Mouse (Mus musculus) 3134 (cell line): ENCODE data around the gene Syt2.

Source experiments
- DNase-seq: peaks from one replicate; pipeline ENCODE4 v3.0.0-alpha.2; 2011; ENCODE audit warnings: low spot score; ENCODE audit not compliant: insufficient read length; ENCODE audit errors: extremely low read depth

The Syt2 gene

GRCm38 (mm10) chr1:134647591-134647990 is 1.1 kb downstream of the Syt2 start:
- no peak for DNase-seq

DNA sequence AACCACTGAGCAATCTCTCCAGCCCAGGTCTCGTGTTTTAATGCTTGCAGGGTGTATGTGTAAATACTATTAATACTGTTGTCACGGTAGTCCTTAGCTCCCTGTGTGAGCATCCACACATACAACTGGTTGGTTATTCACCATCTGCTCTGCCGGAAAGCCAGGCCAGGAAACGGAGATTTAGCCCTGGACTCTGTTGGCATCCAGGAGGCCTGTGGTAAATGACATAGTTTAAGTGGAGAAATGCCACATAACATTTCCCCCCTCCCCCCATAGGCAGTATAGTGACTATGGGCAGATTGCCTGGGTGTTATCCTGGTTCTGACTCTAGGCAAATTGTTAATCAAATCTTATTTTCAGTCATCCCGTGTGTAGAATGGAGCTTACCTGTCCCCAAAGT is 4.3 kb downstream of the Syt2 start:
- DNase-seq = peak; percentile 59

GRCm38 (mm10) chr1:134651268-134651850 is 4.9 kb downstream of the Syt2 start:
- DNase-seq = peak; percentile 82

- DNase-seq = no peak
Measured at GRCm38 (mm10) chr1:134651851-134652398, 5.4 kb downstream of the Syt2 start.

- no peak for DNase-seq
Measured at GRCm38 (mm10) chr1:134653603-134654257, 7.3 kb downstream of the Syt2 start.

DNA sequence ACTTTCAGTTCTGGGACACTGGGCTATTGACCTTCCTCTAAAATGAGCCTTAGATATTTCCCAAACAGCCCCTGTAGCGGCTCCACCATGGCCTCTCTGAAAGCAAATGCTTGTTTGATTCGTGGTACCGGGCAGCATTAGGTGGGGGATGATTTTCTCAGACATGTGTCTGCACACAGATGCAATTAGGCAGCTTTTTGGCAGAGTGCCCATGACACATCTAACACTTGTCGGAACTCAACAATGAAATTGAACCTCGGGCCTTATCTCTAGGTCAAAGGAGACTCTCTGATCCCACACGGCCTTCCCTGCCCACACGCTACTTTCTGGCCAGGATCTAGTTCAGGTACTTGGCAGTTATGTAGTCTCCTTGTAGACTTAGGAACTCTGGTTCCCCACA is 12.4 kb downstream of the Syt2 start:
- no peak for DNase-seq

DNA sequence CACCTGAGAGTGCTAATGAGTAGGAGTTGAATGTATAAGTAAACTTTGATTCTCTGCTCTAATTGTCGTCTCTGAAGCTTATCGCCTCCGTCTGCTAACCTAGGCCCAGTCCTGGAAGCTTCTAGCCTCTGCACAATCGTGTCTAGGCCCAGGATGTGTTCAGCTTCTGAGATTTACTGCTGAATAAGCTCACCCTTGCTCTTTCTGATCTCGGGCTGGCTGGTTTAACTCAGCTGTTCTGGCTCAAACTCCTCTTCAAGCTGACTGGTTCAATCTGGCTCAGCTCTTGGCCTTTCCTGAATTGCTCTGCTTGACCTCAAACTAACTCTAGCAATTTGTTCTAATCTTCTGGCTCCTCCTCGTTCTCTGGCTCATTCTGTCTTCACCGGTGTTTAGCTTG is 13.7 kb downstream of the Syt2 start:
- no peak for DNase-seq

- no peak for DNase-seq
Measured at GRCm38 (mm10) chr1:134671234-134672070, 25.0 kb downstream of the Syt2 start.

DNA sequence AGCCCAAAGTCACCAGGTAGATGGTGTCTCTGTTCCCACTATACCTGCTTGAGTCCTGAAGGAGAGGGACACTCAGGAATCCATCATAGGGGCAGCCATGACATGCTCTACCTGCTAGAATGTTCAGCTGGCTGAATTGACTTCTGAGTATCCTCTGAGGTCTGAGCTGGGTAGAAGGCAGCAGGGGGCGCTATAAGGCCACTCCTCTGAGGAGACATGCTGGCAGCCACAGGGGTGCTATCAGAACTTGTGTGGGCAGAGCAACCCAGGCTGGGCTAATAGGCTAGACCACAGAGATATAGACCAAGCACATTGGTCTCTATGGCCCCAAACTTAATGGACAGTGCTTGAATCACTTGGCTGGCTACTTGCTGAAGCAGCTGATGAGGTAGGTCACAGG is 27.8 kb downstream of the Syt2 start:
- no peak for DNase-seq

DNA sequence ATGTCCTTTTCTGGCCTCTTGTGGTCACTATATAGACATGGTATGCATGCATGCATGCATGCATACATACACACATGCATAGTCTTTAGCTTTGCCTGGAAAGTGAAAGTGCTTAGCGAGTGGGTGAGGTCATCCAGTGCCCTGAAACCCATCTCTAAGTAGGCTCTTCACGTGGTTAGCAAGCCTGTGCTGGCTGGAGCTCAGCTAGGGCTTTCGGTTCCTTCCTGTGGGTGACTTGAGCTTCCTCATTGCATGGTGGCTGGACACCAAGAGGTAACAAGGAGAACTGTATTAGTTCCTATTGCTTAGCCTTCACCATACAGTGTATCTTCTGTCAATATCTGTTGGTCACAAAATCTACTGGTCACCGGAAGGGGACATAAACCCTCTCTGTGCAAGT is 33.0 kb downstream of the Syt2 start:
- no peak for DNase-seq

GRCm38 (mm10) chr1:134680617-134681016 is 34.1 kb downstream of the Syt2 start:
- no peak for DNase-seq

GRCm38 (mm10) chr1:134682460-134682859 is 36.0 kb downstream of the Syt2 start:
- DNase-seq = no peak

DNA sequence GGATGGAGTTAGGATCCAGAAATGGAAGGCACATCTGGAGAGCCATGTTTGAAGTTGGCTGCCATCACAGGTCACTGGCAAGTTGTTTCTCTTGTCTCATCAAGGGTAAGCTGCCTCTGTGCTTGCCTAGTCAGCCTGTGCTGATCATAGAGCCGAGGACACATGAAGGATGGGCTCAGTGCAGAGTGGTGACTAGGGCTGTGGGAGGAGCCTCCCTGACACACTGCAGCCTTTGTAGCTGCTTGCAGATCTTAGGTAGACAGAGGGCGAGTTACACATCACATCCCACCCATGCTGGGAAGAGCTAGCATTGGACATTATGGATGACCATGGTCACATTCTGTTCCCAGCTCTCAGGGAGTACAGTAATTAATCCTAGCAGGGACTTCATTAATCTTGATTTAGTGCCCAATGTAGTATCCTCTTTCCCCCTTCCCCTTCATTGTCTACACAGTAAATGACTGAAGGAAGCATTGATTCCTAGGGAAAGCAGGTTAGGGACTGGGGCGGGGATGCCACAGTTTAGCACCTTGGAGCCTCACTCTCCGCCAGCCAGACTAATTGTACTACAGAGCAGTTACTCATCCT is 40.5 kb downstream of the Syt2 start:
- no peak for DNase-seq

DNA sequence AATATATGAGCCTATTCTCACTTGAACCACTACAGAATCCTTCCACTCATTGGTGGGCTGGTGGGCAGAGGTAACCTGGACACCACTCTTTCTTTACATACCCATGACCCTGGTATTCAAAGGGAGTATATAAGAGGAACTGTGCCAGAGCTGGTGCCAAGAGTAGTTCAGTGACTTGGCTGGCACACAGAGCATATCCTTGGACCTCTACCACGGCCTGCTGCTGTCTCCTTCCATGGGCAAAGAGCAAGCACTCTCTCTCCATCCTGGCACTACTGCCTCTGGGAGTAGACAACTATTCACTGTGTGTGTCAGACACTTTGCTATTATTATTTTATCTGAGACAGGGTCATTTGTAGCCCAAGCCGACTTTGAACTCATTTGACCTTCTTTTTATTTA is 49.8 kb downstream of the Syt2 start:
- no peak for DNase-seq

GRCm38 (mm10) chr1:134697073-134697472 is 50.6 kb downstream of the Syt2 start:
- DNase-seq = no peak

DNA sequence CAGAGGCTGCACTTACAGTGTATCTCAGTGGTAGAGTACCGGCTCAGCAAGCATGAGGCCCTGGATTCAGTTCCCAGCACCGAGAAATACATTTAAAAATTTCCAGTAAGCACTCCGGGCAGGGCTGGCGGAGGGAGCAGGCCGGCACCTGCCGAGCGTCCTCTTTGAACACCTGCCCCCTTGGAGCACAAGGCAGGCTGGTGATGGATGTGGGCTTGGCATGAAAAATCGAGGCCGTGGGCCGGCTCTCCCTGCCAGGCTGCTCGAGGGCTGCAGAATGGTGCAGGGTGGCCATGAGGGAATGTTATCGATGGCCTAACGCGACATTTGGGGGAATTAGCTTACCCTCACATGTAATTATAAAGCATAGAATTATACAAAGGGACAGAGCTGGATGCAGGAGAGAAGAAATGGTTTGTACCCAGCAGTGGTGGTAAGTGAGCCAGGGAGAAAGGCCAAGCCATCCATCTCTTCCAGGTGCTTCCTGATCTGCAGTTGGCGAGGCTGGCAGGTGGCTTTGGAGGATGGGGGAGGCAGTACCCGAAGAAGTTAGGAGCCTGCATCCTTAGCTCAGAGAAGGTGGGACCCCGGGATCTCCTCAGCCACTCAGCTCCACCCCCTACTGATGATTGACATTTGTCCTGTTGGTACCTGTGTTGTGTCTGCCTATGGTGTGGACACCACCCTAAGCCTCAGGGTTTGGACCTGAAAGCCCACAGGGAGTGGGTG is 51.2 kb downstream of the Syt2 start:
- no peak for DNase-seq

DNA sequence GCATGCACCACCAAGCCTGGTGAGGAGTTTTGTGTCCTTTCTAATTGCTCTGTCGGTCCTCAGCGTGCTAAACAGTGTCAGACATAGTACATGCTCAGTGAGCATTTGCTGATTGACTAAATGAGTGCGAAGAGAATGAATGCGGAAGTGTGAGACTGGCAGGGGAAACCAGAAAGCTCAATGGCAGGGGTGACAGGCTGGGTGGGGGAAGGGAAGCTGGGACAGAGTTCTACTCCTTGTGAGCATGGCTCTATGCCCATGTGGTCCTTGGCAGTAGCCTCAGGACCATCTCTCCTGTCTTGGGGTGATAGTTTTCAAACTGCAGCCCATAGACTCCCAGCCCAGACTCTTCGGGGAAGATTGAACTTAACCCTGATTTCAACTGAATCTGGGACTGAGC is 52.0 kb downstream of the Syt2 start:
- no peak for DNase-seq

DNA sequence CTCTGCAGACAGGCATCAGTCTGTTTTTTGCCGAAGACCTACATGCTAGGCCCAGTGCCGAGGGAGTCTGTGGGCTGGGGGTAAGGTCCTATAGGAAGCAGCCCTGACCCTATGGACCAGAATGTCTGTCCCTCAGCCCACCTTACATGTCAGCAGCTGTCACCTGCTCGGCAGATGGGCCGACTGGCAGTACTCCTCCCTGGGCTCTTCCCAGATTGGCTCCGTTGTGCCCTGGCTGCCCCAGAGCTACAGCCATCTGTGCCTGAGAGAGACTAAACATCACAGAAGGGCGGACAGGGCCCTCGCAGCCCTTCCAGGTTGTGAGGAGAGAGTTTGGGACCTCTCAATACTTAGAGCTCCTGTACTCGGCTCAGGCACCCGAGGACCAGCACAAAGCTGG is 52.9 kb downstream of the Syt2 start:
- DNase-seq = no peak

GRCm38 (mm10) chr1:134700151-134700550 is 53.7 kb downstream of the Syt2 start:
- DNase-seq = no peak

- DNase-seq = no peak
Measured at GRCm38 (mm10) chr1:134700634-134701033, 54.2 kb downstream of the Syt2 start.

DNA sequence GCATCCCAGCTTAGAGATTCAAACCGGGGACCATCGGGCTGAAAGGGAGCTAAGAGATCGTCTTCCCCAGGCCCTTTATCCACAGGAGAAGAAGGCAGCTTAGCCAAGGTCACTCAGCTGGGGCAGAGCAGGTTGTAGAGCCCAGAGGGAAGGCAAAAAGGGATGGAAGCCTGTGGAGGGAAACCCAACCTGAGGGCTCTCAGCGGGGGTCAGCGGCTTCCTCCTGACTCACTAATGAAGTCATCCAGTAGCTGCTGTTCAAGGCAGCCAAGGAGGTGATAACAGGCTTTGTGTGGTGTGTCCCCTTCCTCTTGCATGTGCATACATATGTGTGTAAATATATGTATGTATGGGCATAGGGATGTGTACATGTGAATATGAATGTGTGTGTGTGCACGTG is 54.7 kb downstream of the Syt2 start:
- no peak for DNase-seq
